In the genomic region with DNA sequence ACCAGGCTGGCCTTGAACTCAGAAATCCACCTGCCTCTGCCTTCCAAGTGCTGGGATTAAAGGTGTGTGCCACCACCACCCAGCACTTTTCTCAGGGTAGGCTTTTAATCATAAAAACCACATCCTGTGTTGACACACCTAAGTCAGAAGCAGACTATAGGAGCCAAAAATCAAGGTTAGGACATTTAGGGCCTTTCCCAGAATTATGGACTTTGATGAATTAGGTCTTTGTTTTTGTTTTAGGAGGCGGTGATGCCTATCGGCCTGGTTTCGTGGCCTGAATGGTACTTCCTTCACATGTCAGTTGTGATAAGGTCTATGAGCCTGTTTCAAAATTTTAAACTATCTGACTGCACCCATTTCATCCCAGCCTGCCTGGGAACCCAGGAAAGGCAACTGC, we compare ENCODE assay signal across 8 mouse cellular contexts. TPM values are rescaled to one million over a fixed set of nuclear protein-coding genes. Genes with fewer than 3 reads are reported as not detected.
A peak's percentile ranks its signal among the peaks of the same experiment; 100 is the strongest.
DNase-seq lines count a peak whose midpoint lies in the region; ATAC-seq and TF ChIP-seq lines count a peak whose summit lies in the region.

No protein-coding gene starts in this region.

- intact Hi-C loops in heart, postnatal 10 days (cut with DNase I): loop anchor here (5.0 kb wide), 1 partner anchor 188 kb away; a partner anchor contains a TSS

- no peak overlapping the region for H3K4me3 ChIP-seq in heart, embryonic 11.5 days (ENCODE audit: low read depth, low read length)
- H3K4me3 ChIP-seq in embryonic facial prominence, embryonic 14.5 days (ENCODE audit: low read depth, low read length): peak overlapping the region; percentile 68
- H3K4me3 ChIP-seq in liver, embryonic 14.5 days (ENCODE audit: insufficient read depth in 1 of 2, low read depth in 2 of 2, low read length in 2 of 2): peak overlapping the region; percentile 69 to 71

- H3K36me3 ChIP-seq in heart, embryonic 11.5 days (ENCODE audit: control insufficient read depth, insufficient read depth, low read length): no peaks in the 10 kb centered on the region
- peaks cover 11% of the 10 kb centered on the region for H3K36me3 ChIP-seq in embryonic facial prominence, embryonic 14.5 days (ENCODE audit: control insufficient read depth, insufficient read depth, low read length)
- no peaks in the 10 kb centered on the region for H3K36me3 ChIP-seq in liver, embryonic 14.5 days (replicated peaks; ENCODE audit: control insufficient read depth, insufficient read depth, low read depth)

- ATAC-seq in heart, embryonic 11.5 days (replicated peaks; ENCODE audit: insufficient number of reproducible peaks, low FRiP score, low TSS enrichment): no peak
- no peak for ATAC-seq in embryonic facial prominence, embryonic 14.5 days (ENCODE audit: low read depth)
- ATAC-seq in liver, embryonic 14.5 days (ENCODE audit: insufficient read depth): no peak
- no peak for ATAC-seq in monocyte, adult 5-6 weeks (replicated peaks; ENCODE audit: insufficient number of reproducible peaks, low FRiP score, low TSS enrichment, poor library complexity, severe bottlenecking)

- H3K9me3 ChIP-seq in heart, embryonic 11.5 days (replicated peaks; ENCODE audit: control insufficient read depth, low read length): no peaks in the 10 kb centered on the region
- no peaks in the 10 kb centered on the region for H3K9me3 ChIP-seq in embryonic facial prominence, embryonic 14.5 days (ENCODE audit: control insufficient read depth, low read length)
- no peaks in the 10 kb centered on the region for H3K9me3 ChIP-seq in liver, embryonic 14.5 days (ENCODE audit: control insufficient read depth, low read length)

- no peak for TF ChIP-seq CTCF in liver, embryonic 14.5 days (IDR thresholded peaks at IDR 0.05; ENCODE audit: low read depth)

- DNase-seq in heart, postnatal 10 days: no peak
- DNase-seq in B cell, adult 2 months: peak; percentile 53 to 58
- no peak for DNase-seq in embryonic facial prominence, embryonic 14.5 days (ENCODE audit: low spot score)
- no peak for DNase-seq in liver, embryonic 14.5 days (ENCODE audit: low read depth in 3 of 3, low spot score in 3 of 3)
- no peak for DNase-seq in frontal cortex, postnatal 25 days (ENCODE audit: low spot score in 2 of 2)
- DNase-seq in embryo, embryonic 10.5 days (ENCODE audit: low spot score): no peak

- WGBS in heart, embryonic 11.5 days (ENCODE audit: insufficient replicate concordance): 78% methylated on average over 3 of the region's 3 CpGs
- 89% methylated on average over 3 of the region's 3 CpGs for WGBS in embryonic facial prominence, embryonic 14.5 days
- WGBS in liver, embryonic 14.5 days (ENCODE audit: insufficient replicate concordance): 33% methylated on average over 3 of the region's 3 CpGs

- peaks cover 14% of the 10 kb centered on the region for H3K4me1 ChIP-seq in heart, embryonic 11.5 days (ENCODE audit: control insufficient read depth, insufficient read depth, low read length)
- H3K4me1 ChIP-seq in embryonic facial prominence, embryonic 14.5 days (ENCODE audit: control insufficient read depth, insufficient read depth, low read length): peaks cover 15% of the 10 kb centered on the region
- H3K4me1 ChIP-seq in liver, embryonic 14.5 days (replicated peaks; ENCODE audit: control insufficient read depth in 2 of 2, insufficient read depth in 2 of 2, low read length in 1 of 2): peaks cover 6 to 13% of the 10 kb centered on the region in 2 experiments; a peak in 3 of 4 replicates

- no peak overlapping the region for H3K27ac ChIP-seq in heart, embryonic 11.5 days (ENCODE audit: low read depth, low read length)
- peak overlapping the region; percentile 68; the same call in 1 of the 2 replicates for H3K27ac ChIP-seq in embryonic facial prominence, embryonic 14.5 days (replicated peaks; ENCODE audit: low read depth, low read length)
- H3K27ac ChIP-seq in liver, embryonic 14.5 days: no peak overlapping the region

- H3K9ac ChIP-seq in heart, embryonic 11.5 days (ENCODE audit: low read depth, low read length): no peak overlapping the region
- H3K9ac ChIP-seq in embryonic facial prominence, embryonic 14.5 days (ENCODE audit: low read depth, low read length): 0 out of 2 replicates have a peak overlapping the region, but pooled peaks have one; percentile 74
- no peak overlapping the region for H3K9ac ChIP-seq in liver, embryonic 14.5 days (replicated peaks)

- TF ChIP-seq EP300 in liver, embryonic 14.5 days (IDR thresholded peaks at IDR 0.05; ENCODE audit: low read depth): no peak

- H3K4me2 ChIP-seq in heart, embryonic 11.5 days: peak overlapping the region; percentile 86
- H3K4me2 ChIP-seq in embryonic facial prominence, embryonic 14.5 days (ENCODE audit: low read depth, low read length): peak overlapping the region; percentile 81
- H3K4me2 ChIP-seq in liver, embryonic 14.5 days (ENCODE audit: low read depth): peak overlapping the region; percentile 78

- peaks cover 13% of the 10 kb centered on the region for H3K27me3 ChIP-seq in heart, embryonic 11.5 days (ENCODE audit: control insufficient read depth, insufficient read depth, low read length)
- peaks cover 10% of the 10 kb centered on the region; the same call in 1 of the 2 replicates for H3K27me3 ChIP-seq in embryonic facial prominence, embryonic 14.5 days (replicated peaks; ENCODE audit: control insufficient read depth, insufficient read depth, low read length)
- no peaks in the 10 kb centered on the region for H3K27me3 ChIP-seq in liver, embryonic 14.5 days (ENCODE audit: control insufficient read depth, insufficient read depth, low read length)

RNA-seq across cellular contexts. Expression of a gene that starts 0.5 kb away (rescaled TPM):
- 15.7 and 19.0 TPM in 2 replicates for polyA plus RNA-seq in heart, embryonic 11.5 days (2014; fragmentation: Nextera tagmentation; extraction: Ambion mirVana)
- 1 to 10 TPM; 6.1 to 7.1 TPM for total RNA-seq in heart, postnatal 10 days (2021)
- 33.6 and 37.3 TPM in 2 replicates for polyA plus RNA-seq in embryonic facial prominence, embryonic 14.5 days (2014; fragmentation: Nextera tagmentation; extraction: Ambion mirVana)
- 5.2 and 6.3 TPM in 2 replicates for polyA plus RNA-seq in liver, embryonic 14.5 days (2012; rRNA removed)
- 10.0 and 12.0 TPM in 2 replicates for polyA plus RNA-seq in liver, embryonic 14.5 days (2014; fragmentation: Nextera tagmentation; extraction: Ambion mirVana)
- 22.6 to 33.8 TPM (median 25.9 TPM) in 3 replicates for total RNA-seq in monocyte, adult 5-6 weeks (2017)

RNA-seq across cellular contexts. Expression of a gene that starts 28.8 kb away (rescaled TPM):
- 0.31 and 1.1 TPM in 2 replicates for polyA plus RNA-seq in heart, embryonic 11.5 days (2014; fragmentation: Nextera tagmentation; extraction: Ambion mirVana)
- total RNA-seq in heart, postnatal 10 days (2021): under 1 TPM; 0.17 to 0.38 TPM
- polyA plus RNA-seq in embryonic facial prominence, embryonic 14.5 days (2014; fragmentation: Nextera tagmentation; extraction: Ambion mirVana): 1.4 and 2.4 TPM in 2 replicates
- 0.01 and 0.03 TPM in 2 replicates for polyA plus RNA-seq in liver, embryonic 14.5 days (2012; rRNA removed)
- polyA plus RNA-seq in liver, embryonic 14.5 days (2014; fragmentation: Nextera tagmentation; extraction: Ambion mirVana): 0.13 and 0.19 TPM in 2 replicates
- total RNA-seq in monocyte, adult 5-6 weeks (2017): 4.4 TPM in 1 of 3 replicates, not detected in the others

RNA-seq across cellular contexts. Expression of a gene that starts 44.9 kb away (rescaled TPM):
- 65.4 and 66.9 TPM in 2 replicates for polyA plus RNA-seq in heart, embryonic 11.5 days (2014; fragmentation: Nextera tagmentation; extraction: Ambion mirVana)
- 10 to 100 TPM; 53.7 to 63.9 TPM for total RNA-seq in heart, postnatal 10 days (2021)
- 67.1 and 81.0 TPM in 2 replicates for polyA plus RNA-seq in embryonic facial prominence, embryonic 14.5 days (2014; fragmentation: Nextera tagmentation; extraction: Ambion mirVana)
- 15.0 and 15.5 TPM in 2 replicates for polyA plus RNA-seq in liver, embryonic 14.5 days (2012; rRNA removed)
- 16.8 and 17.0 TPM in 2 replicates for polyA plus RNA-seq in liver, embryonic 14.5 days (2014; fragmentation: Nextera tagmentation; extraction: Ambion mirVana)
- 49.6 to 69.8 TPM (median 54.5 TPM) in 3 replicates for total RNA-seq in monocyte, adult 5-6 weeks (2017)

RNA-seq across cellular contexts. Expression of a gene that starts 45.8 kb away (rescaled TPM):
- polyA plus RNA-seq in heart, embryonic 11.5 days (2014; fragmentation: Nextera tagmentation; extraction: Ambion mirVana): 69.4 and 85.1 TPM in 2 replicates
- total RNA-seq in heart, postnatal 10 days (2021): 100 to 1,000 TPM; 199 to 207 TPM
- polyA plus RNA-seq in embryonic facial prominence, embryonic 14.5 days (2014; fragmentation: Nextera tagmentation; extraction: Ambion mirVana): 58.2 and 64.5 TPM in 2 replicates
- 40.6 and 61.7 TPM in 2 replicates for polyA plus RNA-seq in liver, embryonic 14.5 days (2012; rRNA removed)
- 13.4 and 15.1 TPM in 2 replicates for polyA plus RNA-seq in liver, embryonic 14.5 days (2014; fragmentation: Nextera tagmentation; extraction: Ambion mirVana)
- 239 to 305 TPM (median 293 TPM) in 3 replicates for total RNA-seq in monocyte, adult 5-6 weeks (2017)

RNA-seq across cellular contexts. Expression of a gene that starts 46.4 kb away (rescaled TPM):
- polyA plus RNA-seq in heart, embryonic 11.5 days (2014; fragmentation: Nextera tagmentation; extraction: Ambion mirVana): 76.6 and 93.9 TPM in 2 replicates
- total RNA-seq in heart, postnatal 10 days (2021): 10 to 100 TPM; 47.8 to 51.1 TPM
- polyA plus RNA-seq in embryonic facial prominence, embryonic 14.5 days (2014; fragmentation: Nextera tagmentation; extraction: Ambion mirVana): 114 and 148 TPM in 2 replicates
- polyA plus RNA-seq in liver, embryonic 14.5 days (2012; rRNA removed): 35.5 and 45.9 TPM in 2 replicates
- polyA plus RNA-seq in liver, embryonic 14.5 days (2014; fragmentation: Nextera tagmentation; extraction: Ambion mirVana): 68.2 and 76.7 TPM in 2 replicates
- 104 to 134 TPM (median 105 TPM) in 3 replicates for total RNA-seq in monocyte, adult 5-6 weeks (2017)

Comparison
In these comparisons a context has a peak if more than half of its experiments do, and no peak if none do; other contexts are left out.
1. DNase-seq: peak in B cell, adult 2 months (2 of 2); none in heart, postnatal 10 days (0 of 2), embryonic facial prominence, embryonic 14.5 days (single experiment), liver, embryonic 14.5 days (0 of 3), frontal cortex, postnatal 25 days (0 of 2) and embryo, embryonic 10.5 days (single experiment).
2. Peak in every context shown above with its lines, with median percentiles within 50 percentile points of each other: H3K4me2 ChIP-seq.